Mouse (Mus musculus) stomach, embryonic 16.5 days (tissue): Measurements from ENCODE around the gene Gpr135. TPM values are rescaled to one million over a fixed set of nuclear protein-coding genes. Genes with fewer than 3 reads are reported as not detected.

Experiments used
- ATAC-seq: fragments of 200-750 bp; cut with Nextera tagmentation; 2 replicates; pipeline ENCODE4 v1.8.0; 2017; ENCODE audit warnings: moderate number of reproducible peaks, moderate TSS enrichment; ENCODE audit not compliant: insufficient read depth, low FRiP score
- H3K27ac ChIP-seq: fragments of 300-500 bp; sonication (generic); 2 replicates; pipeline ENCODE4 v1.5.1; 2014; ENCODE audit warnings: low read length
- H3K27me3 ChIP-seq: fragments of 300-500 bp; sonication (generic); 2 replicates; pipeline ENCODE4 v1.6.1; 2014; ENCODE audit warnings: low read length, control low read depth, mixed read lengths; ENCODE audit not compliant: control insufficient read depth, insufficient read depth
- H3K36me3 ChIP-seq: fragments of 300-500 bp; sonication (generic); 2 replicates; pipeline ENCODE4 v1.6.1; 2014; ENCODE audit warnings: low read length; ENCODE audit not compliant: control insufficient read depth, insufficient read depth
- H3K4me1 ChIP-seq: fragments of 300-500 bp; sonication (generic); 2 replicates; pipeline ENCODE4 v1.6.1; 2014; ENCODE audit warnings: low read length, control low read depth, mixed read lengths; ENCODE audit not compliant: control insufficient read depth, insufficient read depth
- H3K4me2 ChIP-seq: fragments of 300-500 bp; sonication (generic); 2 replicates; pipeline ENCODE4 v1.6.1; 2014; ENCODE audit warnings: low read depth, low read length, mixed read lengths
- H3K4me3 ChIP-seq: fragments of 300-500 bp; sonication (generic); replicated peaks from 2 replicates; pipeline ENCODE4 v1.5.1; 2014; ENCODE audit warnings: mild to moderate bottlenecking, low read length
- H3K9ac ChIP-seq: fragments of 300-500 bp; sonication (generic); 2 replicates; pipeline ENCODE4 v1.6.1; 2014; ENCODE audit warnings: low read length
- H3K9me3 ChIP-seq: fragments of 300-500 bp; sonication (generic); replicated peaks from 2 replicates; pipeline ENCODE4 v1.6.1; 2016; ENCODE audit warnings: low read length, control low read depth; ENCODE audit not compliant: control insufficient read depth
- WGBS: fragments of 180-500 bp; shearing (Covaris S2); extraction: QIAGEN DNeasy Blood & Tissue Kit; methylation state at CpG from one replicate; pipeline ENCODE4 v1.1.7; 2014; 5-methylcytosine and 5-hydroxymethylcytosine counted together
- polyA plus RNA-seq: library from polyadenylated mRNA; unstranded; fragments of >200 nt; fragmentation: Nextera tagmentation; extraction: Ambion mirVana; gene quantifications from 2 replicates; pipeline ENCODE4 v1.2.1, GENCODE M21; 2015

Gene Gpr135
- polyA plus RNA-seq, result 0.36 and 0.61 TPM in 2 replicates

DNA sequence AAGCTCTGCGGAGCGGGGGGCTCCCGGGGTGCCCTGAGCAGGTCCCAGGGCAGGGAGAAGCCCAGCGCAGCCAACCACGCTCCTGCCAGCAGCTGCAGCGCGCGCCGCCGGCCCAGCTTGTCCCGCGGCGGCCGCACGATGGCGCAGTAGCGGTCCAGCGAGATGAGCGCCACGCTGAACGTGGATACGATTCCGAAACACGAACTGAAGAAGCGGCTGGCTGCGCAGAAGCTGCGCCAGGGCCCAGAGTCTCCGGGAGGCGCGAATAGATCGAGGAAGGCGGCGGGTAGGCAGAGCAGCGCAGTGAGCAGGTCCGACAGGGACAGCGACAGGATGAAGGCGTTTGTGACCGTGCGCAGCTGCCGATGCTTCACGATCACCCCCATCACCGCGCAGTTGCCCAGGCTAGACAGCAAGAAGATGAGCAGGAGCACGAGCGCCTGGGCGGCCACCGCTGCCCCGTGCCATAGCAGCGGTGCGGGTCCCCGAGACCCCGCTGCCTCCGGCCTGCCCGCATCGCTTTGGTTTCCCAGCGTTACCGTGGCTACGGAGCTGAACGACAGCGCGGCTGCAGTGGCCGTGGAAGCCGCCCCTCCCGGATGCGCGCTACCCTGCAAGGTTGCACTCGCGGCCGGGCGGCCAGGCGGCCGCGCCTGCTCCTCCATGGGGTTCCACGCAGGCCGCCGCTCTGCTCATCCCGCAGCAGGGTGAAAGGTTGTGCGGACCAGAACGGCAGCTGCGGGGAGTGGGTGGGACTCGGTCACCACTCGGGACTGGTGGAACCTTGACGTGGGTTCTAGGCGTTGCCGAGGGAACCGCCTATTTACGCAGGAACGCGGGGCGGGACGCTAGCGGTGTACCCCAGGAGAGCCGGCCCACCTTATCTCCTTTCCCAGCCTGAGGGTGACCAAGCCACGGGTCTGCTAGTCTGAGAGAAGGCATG lies at the start of gene Gpr135:
TSS of gene Gpr135 (minus strand) at position 799 of the 943 bp plus-strand sequence.
- Histone ChIP-seq H3K27me3 (peaks cover 11% of the 10 kb centered on the region), H3K9ac (peak within 1 kb of the TSS; percentile 69), H3K27ac (no peak within 1 kb of the TSS), H3K4me2 (peak within 1 kb of the TSS; percentile 100), H3K36me3 (no peaks in the 10 kb centered on the region), H3K4me3 (peak within 1 kb of the TSS; percentile 63), H3K4me1 (peaks cover 11% of the 10 kb centered on the region), H3K9me3 (no peaks in the 10 kb centered on the region)
- ATAC-seq, result peak; percentile 85
- WGBS, result under 1% methylated on average over 94 of the region's 94 CpGs

DNA sequence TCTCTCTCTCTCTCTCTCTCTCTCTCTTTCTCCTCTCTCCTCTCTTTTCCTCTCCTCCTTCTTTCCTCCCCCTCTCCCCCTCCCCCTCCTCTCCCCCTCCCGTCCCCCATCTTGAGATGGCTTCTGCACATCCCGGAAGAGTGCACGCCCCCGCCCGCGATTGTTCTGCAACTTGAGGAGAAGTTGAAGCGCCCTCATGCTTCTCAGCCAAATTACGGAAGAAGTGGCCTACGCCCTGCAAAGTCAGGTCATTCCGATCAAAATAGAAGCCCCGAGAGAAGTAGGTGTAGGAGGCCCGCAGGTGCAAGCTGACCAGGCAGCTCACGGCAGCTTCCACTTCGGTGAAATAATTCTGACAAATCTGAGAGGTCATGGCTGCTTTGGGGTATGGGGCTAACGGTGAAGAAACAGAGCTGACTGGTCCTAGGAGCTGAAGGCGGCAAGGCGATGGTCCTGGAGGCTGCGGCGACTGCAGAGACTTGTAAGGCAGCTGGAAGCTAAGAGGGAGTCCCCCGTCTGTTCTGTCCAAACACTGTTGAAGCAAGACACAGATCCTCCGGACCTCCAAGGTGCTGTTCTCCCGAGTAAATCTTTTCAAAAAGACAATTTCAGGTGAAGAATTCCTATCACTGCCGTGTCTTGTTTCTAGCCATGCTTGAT lies 44.9 kb upstream of the Gpr135 start:
- no peak overlapping the region for H3K4me3 ChIP-seq
- ATAC-seq, result no peak
- H3K27me3 ChIP-seq, result no peaks in the 10 kb centered on the region
- H3K9ac ChIP-seq, result no peak overlapping the region
- H3K4me1 ChIP-seq, result no peaks in the 10 kb centered on the region
- no peak overlapping the region for H3K27ac ChIP-seq
- no peaks in the 10 kb centered on the region for H3K36me3 ChIP-seq
- 71% methylated on average over 22 of the region's 23 CpGs for WGBS
- no peak overlapping the region for H3K4me2 ChIP-seq
- H3K9me3 ChIP-seq, result no peaks in the 10 kb centered on the region

DNA sequence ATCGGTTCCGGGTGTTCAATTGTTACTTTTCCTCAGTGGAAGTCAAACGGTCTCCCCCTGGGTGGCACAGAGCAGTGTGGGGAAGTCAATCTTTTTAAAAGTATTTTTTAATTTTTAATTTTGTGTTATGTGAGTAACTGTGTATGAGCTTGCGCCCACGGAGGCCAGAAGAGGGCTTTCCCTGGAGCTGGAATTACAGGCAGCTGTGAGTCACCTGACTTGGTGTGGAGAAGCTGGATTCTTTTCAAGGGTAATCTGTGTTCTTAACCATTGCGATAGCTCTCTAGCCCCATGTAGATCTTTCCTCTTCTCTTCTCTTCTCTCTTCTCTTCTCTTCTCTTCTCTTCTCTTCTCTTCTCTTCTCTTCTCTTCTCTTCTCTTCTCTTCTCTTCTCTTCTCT lies 44.2 kb upstream of the Gpr135 start:
- Histone ChIP-seq H3K9ac (no peak overlapping the region), H3K4me3 (no peak overlapping the region)
- 75% methylated on average over 6 of the region's 6 CpGs for WGBS

DNA sequence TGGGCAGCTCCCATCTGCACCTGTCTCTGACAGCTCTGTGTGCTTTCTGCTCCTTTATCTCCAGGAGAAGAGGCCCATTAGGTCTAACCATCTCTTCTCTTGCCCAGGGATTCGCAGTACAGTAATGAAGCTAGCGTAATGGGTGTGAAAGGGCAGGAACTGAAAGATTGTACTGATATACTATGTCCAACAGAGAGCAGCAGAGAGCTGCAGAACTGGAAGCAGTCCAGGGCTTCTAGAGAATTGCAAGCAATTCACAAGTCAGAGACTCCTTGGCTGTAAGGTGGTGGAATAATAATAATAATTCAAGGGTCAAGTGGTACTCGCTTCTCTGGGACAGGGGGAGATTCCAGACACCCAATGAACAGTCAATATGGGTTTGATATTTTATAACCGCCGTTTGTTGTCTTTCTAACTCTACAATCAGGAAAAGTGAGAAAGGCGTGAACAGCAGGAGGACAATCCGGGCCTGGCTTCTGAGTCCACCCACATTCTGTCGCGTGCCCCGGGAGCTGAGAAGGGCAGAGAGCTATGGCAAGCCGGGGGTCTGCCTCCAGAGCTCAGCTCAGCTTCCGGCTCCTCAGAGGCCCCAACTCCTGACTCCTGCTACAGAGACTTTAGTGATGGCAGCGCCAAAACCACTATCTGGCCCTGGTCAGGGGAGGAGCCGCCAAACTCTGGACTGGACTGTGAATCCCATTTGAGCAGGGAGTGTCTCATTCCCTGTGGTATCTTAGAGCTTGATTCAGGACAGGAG lies 33.8 kb upstream of the Gpr135 start:
- ATAC-seq, result no peak
- Histone ChIP-seq H3K36me3 (no peaks in the 10 kb centered on the region), H3K4me2 (no peak overlapping the region), H3K27me3 (no peaks in the 10 kb centered on the region), H3K9ac (peak overlapping the region; percentile 21; the same call in 1 of the 2 replicates), H3K9me3 (no peaks in the 10 kb centered on the region), H3K4me3 (no peak overlapping the region), H3K27ac (no peak overlapping the region), H3K4me1 (no peaks in the 10 kb centered on the region)
- WGBS, result 27% methylated on average over 14 of the region's 14 CpGs

More for the DNA sequence above, 44.2 kb upstream of the Gpr135 start:
- ATAC-seq, result no peak
- H3K27ac ChIP-seq, result no peak overlapping the region
- no peaks in the 10 kb centered on the region for H3K4me1 ChIP-seq
- H3K27me3 ChIP-seq, result no peaks in the 10 kb centered on the region
- H3K36me3 ChIP-seq, result no peaks in the 10 kb centered on the region
- no peaks in the 10 kb centered on the region for H3K9me3 ChIP-seq
- H3K4me2 ChIP-seq, result no peak overlapping the region

DNA sequence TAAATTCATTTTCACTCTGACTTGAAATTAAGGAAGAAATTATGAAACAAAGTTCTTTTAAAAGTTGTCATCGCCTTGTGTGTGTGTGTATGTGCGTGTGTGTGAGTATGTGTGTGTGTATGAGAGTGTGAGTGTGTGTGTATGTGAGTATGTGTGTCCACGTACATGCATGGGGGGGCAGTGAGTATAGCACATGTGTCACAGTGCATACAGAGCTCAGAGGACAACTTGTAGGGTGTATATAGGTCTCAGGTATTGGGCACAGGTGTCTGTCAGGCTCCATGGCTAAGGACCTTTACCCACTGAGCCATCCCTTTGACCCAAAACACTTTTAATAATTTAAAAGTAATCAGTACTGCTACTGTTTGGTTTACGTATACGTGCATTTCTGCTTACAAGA lies 33.1 kb upstream of the Gpr135 start:
- no peak for ATAC-seq

DNA sequence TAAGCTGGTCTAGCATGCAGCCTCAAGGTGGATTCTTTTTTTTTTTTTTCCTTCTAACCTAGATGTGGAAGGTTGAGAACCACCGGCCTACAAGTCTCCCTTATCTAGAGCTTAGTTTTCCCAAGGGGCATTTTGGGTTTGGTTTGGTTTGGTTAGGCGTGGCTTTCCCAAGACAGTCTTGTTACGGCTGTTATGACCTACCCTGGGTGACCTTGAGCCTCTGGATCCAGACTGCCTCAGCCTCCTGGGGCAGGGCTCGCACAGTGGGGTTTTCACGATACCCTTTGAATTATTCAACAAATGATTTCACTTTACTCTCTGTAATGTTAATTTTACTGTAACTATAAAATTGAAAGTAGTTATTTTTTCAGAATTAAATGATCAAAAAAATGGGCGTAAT lies 31.9 kb upstream of the Gpr135 start:
- Histone ChIP-seq H3K4me3 (no peak overlapping the region), H3K9ac (no peak overlapping the region), H3K4me2 (no peak overlapping the region), H3K36me3 (no peaks in the 10 kb centered on the region), H3K4me1 (no peaks in the 10 kb centered on the region), H3K9me3 (no peaks in the 10 kb centered on the region), H3K27me3 (no peaks in the 10 kb centered on the region), H3K27ac (no peak overlapping the region)
- no peak for ATAC-seq
- WGBS, result 75% methylated on average over 6 of the region's 6 CpGs

More for the DNA sequence above, 33.1 kb upstream of the Gpr135 start:
- no peak overlapping the region for H3K4me3 ChIP-seq
- no peak overlapping the region for H3K9ac ChIP-seq
- H3K27me3 ChIP-seq, result no peaks in the 10 kb centered on the region
- H3K36me3 ChIP-seq, result no peaks in the 10 kb centered on the region
- no peaks in the 10 kb centered on the region for H3K9me3 ChIP-seq
- no peak overlapping the region for H3K27ac ChIP-seq
- no peak overlapping the region for H3K4me2 ChIP-seq
- WGBS, result 84% methylated on average over 5 of the region's 5 CpGs
- H3K4me1 ChIP-seq, result no peaks in the 10 kb centered on the region

DNA sequence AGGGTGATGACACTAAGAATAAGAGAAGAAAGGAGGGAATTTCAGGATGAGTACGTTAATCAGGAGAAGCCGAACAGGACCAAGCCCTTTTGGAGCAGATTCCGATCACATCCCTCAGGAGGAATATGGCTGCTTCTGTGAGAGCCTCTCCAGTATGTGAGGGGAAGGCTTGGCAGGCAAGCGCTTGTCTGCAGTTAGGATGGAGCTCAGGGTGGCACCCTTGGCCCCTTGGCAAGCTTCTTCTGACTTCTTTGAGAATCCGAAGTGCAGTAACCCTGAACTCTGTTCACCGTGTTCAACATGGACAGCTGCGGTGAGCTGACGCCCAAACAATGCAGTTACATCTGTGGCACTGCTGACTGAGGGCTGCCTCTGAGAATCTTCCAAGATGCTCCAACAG lies 26.0 kb upstream of the Gpr135 start:
- Histone ChIP-seq H3K9me3 (no peaks in the 10 kb centered on the region), H3K9ac (no peak overlapping the region), H3K36me3 (peaks cover 19% of the 10 kb centered on the region), H3K4me2 (no peak overlapping the region), H3K27ac (no peak overlapping the region), H3K27me3 (no peaks in the 10 kb centered on the region), H3K4me3 (no peak overlapping the region), H3K4me1 (no peaks in the 10 kb centered on the region)
- ATAC-seq, result no peak
- 95% methylated on average over 8 of the region's 8 CpGs for WGBS

DNA sequence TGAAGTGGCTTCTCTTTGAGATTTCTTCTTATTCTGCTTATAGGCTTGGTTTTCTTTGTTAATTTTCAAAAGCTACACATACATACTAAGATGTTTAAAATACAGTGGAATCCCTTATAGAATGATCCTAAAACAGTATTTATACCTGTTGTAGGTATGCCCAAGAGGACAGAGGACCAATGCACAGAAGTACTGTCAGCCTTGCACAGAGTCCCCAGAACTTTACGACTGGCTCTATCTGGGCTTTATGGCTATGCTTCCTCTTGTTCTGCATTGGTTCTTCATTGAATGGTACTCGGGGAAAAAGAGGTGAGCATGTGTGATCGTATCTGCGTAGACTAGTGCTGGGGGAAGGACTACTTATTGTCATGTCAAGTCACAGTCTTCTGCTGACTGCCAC lies 18.9 kb upstream of the Gpr135 start:
- WGBS, result 89% methylated on average over 4 of the region's 4 CpGs
- Histone ChIP-seq H3K9ac (no peak overlapping the region), H3K27ac (no peak overlapping the region), H3K36me3 (peaks cover 6% of the 10 kb centered on the region; the same call in 1 of the 2 replicates), H3K9me3 (no peaks in the 10 kb centered on the region), H3K4me3 (no peak overlapping the region), H3K4me2 (no peak overlapping the region), H3K27me3 (no peaks in the 10 kb centered on the region), H3K4me1 (peaks cover 9% of the 10 kb centered on the region; the same call in 1 of the 2 replicates)
- ATAC-seq, result no peak
